Mouse (Mus musculus) G1E-ER4 (cell line): ENCODE results near the gene Zfp655. TPM values are rescaled to one million over a fixed set of nuclear protein-coding genes. Genes with fewer than 3 reads are reported as not detected.

Source experiments
- GATA1 ChIP-seq: IDR thresholded peaks from one replicate; pipeline ENCODE4 v1.8.0; 2012; ENCODE audit warnings: low read length, inconsistent platforms
- polyA plus RNA-seq: library from polyadenylated mRNA; stranded (reverse); fragments of >175 nt; gene quantifications from 2 replicates; pipeline ENCODE4 v1.2.3, GENCODE M21; 2012

Zfp655 gene
- polyA plus RNA-seq: 23.3 and 25.7 TPM in 2 replicates

DNA sequence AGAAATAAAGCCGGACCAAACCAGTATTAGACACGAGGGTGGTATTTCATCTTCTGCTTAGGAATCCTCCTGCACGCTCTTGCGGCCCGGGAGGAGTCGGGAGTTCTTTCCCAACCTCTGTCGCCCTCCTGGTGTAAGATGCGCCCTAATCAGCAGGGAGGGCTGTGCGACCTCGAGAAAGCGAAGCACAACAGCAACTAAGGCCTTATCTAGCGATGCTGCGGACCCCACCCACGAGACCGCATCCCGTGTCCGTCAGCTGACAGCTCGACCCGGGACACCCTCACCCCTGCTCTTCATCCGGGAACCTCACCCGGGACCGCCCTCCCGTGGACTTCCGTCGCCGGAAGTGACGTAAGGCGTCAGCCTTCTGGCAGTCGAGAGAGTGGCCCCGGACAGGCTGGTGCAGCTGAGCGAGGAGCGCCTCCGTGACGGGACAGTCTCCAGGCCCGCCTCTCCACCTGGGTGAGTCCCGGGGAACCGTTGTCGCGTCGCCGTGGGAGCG lies at the start of gene Zfp655:
Gene Zfp655 (plus strand): TSS at position 349 of the 505 bp plus-strand sequence.
- no peak for TF ChIP-seq GATA1

DNA sequence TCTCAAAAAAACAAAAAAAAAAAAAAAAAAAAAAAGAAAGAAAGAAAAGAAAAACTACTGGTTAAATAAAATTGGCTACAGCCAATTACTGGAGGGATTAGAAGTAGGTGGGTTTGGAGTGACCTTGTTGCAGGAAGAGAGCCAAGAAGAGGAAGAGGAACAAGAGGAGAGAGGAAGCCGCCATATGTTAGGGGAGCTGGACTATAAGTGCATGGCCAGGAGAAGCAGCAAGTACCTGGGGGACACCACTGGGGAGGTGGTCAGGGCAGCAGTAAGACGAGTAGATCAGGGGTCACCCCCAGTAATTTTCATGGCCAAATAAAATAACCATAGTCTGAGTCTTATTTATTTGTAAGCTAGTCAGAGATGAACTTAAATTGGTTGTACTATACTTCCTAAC lies 46.3 kb upstream of the Zfp655 start:
- TF ChIP-seq GATA1: no peak

DNA sequence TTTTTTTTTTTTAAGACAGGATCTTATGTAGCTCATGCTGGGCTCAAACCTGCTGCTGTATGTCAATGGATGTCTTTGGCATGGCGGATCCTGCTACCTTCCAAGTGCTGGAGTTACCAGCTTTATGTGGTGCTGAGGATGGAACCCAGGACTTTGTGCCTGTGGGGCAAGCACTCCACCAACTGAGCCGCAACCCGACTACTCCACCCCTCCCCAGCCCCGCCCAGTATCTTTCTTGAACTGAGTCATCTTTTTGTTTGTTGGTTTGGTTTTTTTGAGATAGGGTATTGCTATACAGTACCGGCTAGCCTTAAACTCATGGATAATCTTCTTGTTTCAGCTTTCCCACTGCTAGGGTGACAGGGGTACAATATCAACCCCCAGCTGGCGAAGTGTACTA lies 42.1 kb upstream of the Zfp655 start:
- no peak for TF ChIP-seq GATA1

DNA sequence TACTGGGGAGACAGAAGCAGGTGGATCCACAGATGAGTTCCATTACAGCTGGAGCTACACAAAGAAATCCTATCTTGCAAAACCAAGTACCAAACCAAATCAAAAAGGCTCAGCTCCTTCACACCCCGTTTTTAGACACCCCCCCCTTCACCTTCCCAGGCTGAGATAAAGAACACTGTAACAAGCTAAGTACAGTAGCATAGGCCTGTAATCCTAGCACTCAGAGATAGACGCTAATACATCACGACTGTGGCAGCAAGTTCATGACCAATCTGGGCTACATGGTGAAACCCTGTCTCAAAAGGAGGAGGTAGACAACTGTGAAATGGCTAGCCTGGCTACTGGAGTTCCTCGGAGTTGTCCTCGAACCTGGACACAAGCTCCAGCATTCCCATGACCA lies 41.1 kb upstream of the Zfp655 start:
- TF ChIP-seq GATA1: no peak

DNA sequence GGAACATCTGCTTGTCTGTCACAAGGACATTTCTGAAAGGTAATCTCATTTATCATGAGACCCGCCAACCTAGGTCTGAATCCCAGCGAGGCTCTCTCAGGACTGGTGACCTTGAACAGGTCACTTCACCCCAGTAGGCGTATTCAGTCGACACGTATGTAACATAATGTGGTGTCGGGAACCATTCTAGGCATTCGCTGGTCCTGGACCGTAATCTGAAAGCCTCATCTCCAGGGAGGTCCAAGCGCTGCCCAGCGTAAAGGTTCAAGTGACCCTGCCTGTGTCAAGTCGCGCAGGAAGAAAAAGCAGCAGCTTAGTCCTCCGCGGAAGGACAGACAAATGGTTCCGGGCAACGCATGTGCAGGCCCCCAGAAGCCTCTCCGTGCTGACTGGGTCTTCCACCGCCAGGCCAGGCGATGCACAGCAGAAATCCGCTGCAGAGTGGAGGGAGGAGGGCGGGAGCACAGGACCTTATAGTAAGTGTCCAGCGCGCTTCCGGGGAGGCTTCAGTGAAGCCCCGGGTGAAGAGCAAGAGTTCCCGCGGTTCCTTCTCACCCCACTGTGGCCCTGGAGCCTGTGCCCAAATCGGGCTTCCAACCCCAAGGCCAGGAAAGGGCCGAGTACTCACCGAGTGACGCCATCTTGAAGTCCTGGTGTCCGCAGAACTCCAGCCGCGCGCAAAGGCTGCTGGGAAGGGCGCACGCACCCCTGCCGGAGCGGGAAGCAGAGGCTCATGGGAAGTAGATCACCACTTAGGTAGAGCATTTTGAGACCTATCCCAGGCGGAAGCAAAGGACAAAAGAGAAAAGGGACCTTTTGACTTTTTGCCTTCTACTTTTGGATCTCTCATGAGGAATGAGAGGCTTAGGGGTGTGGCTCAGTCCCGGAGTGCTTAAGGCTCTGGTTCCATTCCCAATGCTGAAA lies 40.4 kb upstream of the Zfp655 start:
- TF ChIP-seq GATA1: no peak

DNA sequence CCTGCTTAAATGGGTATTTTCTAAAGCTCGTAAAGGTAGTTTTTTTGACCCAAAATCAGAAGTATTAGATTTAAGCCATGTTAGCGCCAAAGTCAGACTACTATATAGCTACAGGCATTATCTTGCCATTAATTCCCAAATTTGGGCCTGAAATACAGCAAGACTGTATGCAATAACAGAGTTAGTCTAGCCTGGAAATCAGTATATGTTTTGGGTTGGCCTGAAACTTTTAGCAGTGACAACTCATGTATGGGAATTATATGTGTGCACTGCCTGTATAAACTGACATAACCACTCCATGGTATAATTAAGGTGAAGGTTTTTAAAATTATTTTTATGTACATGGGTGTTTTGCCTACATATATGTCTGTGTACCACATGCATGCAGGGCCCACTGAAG lies 39.6 kb upstream of the Zfp655 start, which contains the start of gene Atp5j2:
Gene Atp5j2 (minus strand): TSS at position 101 of the 400 bp plus-strand sequence.
- no peak for TF ChIP-seq GATA1

DNA sequence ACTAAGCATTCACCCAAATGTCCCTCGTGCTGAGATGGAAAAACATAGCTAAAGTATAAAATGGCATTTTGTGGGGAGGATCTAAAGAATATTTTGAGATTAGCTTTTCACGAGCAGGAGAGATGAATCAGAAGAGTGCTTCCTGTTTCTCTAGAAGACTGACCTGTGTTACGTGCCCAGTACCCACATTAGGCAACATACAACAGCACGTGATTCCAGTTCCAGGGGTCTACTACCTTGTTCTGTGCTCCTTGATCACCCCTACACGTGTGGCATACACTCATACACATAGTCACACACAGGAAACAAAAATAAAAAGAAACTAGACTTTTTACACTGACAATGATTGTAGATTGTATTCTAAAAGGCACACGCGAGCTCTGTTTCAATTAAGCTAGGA lies 31.1 kb upstream of the Zfp655 start:
- no peak for TF ChIP-seq GATA1

DNA sequence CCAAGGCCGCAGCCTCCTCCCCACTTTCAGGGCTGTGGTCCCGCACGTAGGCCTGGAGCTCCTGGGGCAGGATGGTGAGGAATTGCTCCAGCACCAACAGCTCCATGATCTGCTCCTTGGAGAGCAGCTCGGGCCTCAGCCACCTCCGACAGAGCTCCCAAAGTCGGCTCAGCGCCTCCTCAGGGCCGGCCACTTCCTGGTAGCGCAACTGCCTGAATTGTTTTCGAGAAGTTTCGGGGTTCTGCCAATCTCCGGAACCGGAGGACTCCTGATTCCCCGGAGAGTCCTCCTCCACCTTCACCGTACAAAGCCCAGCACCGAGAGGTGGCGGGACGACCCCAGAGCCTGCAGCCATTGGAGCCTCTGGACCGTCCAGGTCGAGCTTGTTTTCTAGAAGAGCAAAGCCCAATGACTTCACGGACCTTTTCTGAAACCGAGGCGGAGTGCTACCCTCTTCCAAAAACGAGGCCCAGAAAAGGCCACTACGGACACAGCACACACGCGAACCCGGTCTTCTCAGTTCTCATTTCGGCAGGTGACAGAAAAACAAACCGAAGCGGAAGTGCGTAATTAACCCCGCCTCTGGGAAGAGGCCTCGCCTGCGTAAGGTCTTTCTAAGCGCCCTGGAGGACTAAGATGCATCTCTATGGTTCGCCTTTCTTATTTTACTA lies 30.1 kb upstream of the Zfp655 start, which contains the start of gene Zkscan14:
Gene Zkscan14 (minus strand): TSS at position 548 of the 671 bp plus-strand sequence.
- TF ChIP-seq GATA1: no peak

DNA sequence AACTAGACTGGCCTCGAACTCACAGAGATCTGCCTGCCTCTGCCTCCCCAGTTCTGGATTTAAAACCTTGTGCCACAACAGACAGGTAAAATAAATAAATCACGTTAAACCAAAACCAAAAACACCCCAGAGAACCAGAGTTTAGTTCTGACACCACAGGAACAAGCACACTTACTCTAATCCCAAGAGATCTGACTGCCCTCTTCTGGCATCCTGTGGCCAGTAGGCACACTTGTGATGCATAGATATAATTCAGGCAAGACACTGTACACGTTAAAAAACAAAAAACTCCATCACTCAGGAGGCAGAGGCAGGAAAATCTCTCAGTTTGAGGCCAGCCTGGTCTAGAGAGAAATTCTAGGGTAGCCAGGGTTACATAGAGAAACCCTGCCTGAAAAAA lies 29.1 kb upstream of the Zfp655 start:
- TF ChIP-seq GATA1: no peak

DNA sequence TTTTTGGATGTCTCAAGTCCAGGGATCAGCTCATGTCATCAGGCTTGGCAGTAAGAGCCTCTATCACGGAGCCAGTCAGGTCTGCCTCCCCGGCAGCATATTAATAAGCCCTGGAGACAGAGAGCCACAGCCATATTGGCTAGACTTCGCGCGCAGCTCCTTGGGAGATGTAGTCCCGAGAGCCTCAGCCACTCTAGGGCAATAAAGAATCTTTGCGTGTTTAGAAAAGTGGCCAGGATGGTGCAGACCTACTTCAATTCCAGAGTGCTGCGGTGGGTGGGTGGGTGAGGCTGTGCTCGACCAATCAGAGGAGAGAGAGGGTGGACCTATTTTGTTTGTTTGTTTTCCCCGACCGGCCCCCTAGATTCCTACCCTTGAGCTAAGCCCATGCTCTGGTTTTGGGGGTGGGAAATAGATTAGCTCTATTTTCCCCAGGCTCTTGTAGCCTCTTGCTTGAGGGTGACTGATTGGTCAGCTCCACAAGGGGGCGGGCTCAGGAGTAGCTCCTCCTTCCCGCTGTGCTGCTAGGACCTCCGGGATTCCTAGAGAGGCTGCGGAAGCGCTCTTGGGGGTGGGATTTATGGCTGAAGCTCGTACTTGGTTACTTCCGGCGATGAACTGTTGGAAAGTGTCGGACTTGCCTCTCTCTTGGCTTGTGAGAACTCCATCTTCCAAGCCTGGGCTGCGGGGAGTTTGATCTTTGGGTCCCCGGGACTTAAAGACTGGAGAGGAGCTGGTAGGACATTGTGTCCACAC lies 27.4 kb upstream of the Zfp655 start, which contains the start of gene Zkscan5:
Gene Zkscan5 (plus strand): TSS at position 627 of the 756 bp plus-strand sequence.
- TF ChIP-seq GATA1: no peak

DNA sequence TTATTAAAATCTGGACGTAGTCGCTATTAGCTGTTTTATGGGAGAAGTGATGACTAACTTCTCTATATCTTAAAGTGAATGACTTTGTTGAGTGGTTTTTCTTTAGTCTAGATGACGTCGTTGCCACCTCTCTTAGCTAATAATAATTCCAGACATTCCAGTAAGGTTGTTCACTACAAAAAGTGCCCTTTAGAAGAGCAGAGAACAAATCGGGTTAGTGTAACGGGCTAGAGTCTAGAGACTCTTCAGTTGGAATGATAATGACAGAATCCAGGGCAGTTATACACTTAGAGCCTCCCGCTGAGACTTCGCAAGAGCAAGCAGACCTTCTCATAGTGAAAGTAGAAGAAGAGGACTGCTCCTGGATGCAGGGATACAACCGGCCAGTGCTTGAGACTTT lies 26.5 kb upstream of the Zfp655 start:
- no peak for TF ChIP-seq GATA1

DNA sequence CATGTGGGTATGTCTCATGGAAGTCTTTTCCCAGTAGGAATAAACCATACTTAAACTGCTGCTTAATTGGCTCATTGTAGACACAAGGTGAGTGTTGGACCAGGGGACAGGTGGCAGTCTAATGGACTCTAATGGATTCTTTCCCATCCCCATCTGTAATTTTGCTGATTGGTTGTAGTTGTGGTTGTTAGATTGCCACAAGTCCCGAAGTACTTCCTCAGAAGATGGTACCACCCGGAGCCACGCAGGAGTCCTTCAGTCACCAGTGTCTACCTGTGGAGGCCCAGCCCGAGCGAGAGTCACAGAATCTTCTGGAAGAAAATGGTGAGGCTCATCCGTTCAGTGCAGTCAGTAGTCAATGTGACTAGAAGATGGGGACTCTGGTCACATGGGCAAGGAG lies 24.1 kb upstream of the Zfp655 start:
- no peak for TF ChIP-seq GATA1

DNA sequence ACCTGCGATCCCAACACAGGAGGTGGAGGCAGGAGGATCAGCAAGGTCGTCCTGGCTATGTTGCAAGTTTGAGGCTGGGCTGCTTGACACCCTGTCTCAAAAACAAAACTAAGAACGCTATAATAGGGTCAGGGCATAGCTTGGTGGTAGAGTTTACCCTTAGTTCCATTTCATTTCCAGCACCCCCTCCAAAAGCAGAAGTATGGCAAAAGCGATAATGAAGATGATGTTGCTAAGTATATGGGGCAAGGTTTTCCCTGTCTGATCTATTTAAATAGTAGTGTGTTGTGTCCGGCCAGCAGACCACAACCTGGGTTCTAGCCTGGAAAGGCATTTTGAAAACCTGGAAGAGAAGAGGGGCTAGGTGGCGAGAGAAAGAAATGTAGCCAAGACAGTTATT lies 23.6 kb upstream of the Zfp655 start:
- no peak for TF ChIP-seq GATA1

DNA sequence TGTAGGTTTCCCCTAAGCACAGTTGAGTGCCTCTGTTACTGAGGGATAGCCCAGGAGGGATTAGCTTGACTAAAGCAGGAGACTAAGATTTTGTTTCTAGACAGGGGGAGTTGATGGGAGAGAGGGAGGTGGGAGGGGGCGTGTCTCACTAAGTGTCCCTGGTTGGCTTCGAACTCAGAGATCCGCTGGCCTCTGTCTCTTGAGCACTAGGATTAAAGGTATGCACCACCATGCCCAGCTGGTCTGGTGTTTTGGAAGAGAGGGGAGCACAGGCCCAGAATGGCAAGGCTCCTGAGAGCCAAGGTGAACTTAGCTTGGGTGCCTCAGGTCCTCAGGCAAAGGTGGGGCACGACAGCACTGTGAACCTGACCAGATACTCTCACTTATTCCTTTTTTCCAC lies 20.2 kb upstream of the Zfp655 start:
- TF ChIP-seq GATA1: no peak

DNA sequence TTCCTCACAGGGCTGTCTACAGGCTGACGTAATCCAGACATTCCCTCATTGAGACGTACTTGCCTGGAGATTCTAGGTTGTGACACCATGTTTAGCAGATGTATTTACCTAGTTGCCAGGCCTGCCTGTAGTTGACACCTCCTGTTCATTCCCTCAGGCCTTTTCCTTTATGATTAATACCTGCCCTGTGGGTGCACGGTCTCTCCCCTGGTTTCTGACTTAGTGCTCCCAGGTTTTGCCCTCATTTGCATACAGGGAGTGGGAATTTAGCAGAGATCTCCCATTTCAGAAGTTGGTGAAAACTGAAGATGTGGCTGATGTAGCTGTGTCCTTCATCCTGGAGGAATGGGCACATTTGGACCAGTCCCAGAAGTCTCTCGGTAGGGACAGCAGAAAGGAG lies 19.3 kb upstream of the Zfp655 start:
- TF ChIP-seq GATA1: no peak
